Mouse (Mus musculus): ENCODE measurements around the gene Gm49395. TPM values are rescaled to one million over a fixed set of nuclear protein-coding genes. Genes with fewer than 3 reads are reported as not detected.

Gene Gm49395
- total and polyA plus RNA-seq, 3 experiments = 0.30 to 0.69 TPM; not detected in 1

GRCm38 (mm10) chr13:115002155-115002554 lies 99.6 kb downstream of the Gm49395 start:
- no peaks in the 10 kb centered on the region for H3K9me3 ChIP-seq (replicated peaks; ENCODE audit: low read length)
- H3K4me1 ChIP-seq (ENCODE audit: control insufficient read depth in 1 of 2, insufficient read depth in 2 of 2) = peaks cover 3 to 31% of the 10 kb centered on the region in 2 experiments; a peak in 3 of 4 replicates
- no peak overlapping the region for H3K9ac ChIP-seq (ENCODE audit: insufficient read depth, low read depth)
- TF ChIP-seq MXI1 (IDR thresholded peaks at IDR 0.05; ENCODE audit: low read depth, low read length) (no peak), NELFE (IDR thresholded peaks at IDR 0.05; ENCODE audit: low read depth, low read length) (no peak), CHD2 (IDR thresholded peaks at IDR 0.05; ENCODE audit: low read length) (no peak), ZMIZ1 (IDR thresholded peaks at IDR 0.05; ENCODE audit: low read depth, low read length) (no peak), GABPA (IDR thresholded peaks at IDR 0.05; ENCODE audit: insufficient replicate concordance, low read depth, low read length) (no peak), ZKSCAN1 (IDR thresholded peaks at IDR 0.05; ENCODE audit: borderline replicate concordance, low read depth, low read length) (no peak), USF1 (IDR thresholded peaks at IDR 0.05; ENCODE audit: low read depth, low read length) (no peak), TCF12 (IDR thresholded peaks at IDR 0.05; ENCODE audit: low read depth, low read length) (no peak), MAZ (IDR thresholded peaks at IDR 0.05; ENCODE audit: low read depth, low read length) (no peak), ETS1 (conservative IDR thresholded peaks at IDR 0.05; ENCODE audit: low read depth, low read length) (no peak)
- H3K36me3 ChIP-seq (replicated peaks in 1 of 2; ENCODE audit: control insufficient read depth in 1 of 2, insufficient read depth in 1 of 2, low read length in 1 of 2) = no peaks in the 10 kb centered on the region
- in situ Hi-C loops (cut with MboI; ENCODE audit: low pct_ligation_motif_present, low pct_unique_long_range_greater_than_20kb, low sequenced_read_pairs) = no loop called here
- no peaks in the 10 kb centered on the region for H3K79me2 ChIP-seq (replicated peaks; ENCODE audit: control insufficient read depth, extremely low read depth, insufficient read depth, poor library complexity, severe bottlenecking)
- dilution Hi-C loops (cut with MboI; ENCODE audit: extremely low pct_ligation_motif_present, extremely low pct_unique_long_range_greater_than_20kb, low sequenced_read_pairs) = no loop called here
- H3K4me2 ChIP-seq (ENCODE audit: insufficient read depth, low read depth, poor library complexity, severe bottlenecking) = no peak overlapping the region
- no peak overlapping the region for H3K4me3 ChIP-seq (replicated peaks in 1 of 3; ENCODE audit: low read depth in 2 of 3, low read length in 2 of 3, poor library complexity in 1 of 3)
- H3K27me3 ChIP-seq (replicated peaks) = no peaks in the 10 kb centered on the region
- DNase-seq (ENCODE audit: extremely low read depth) = no peak
- H3K27ac ChIP-seq (ENCODE audit: insufficient read depth, low read depth) = no peak overlapping the region

- in situ Hi-C loops (cut with MboI; ENCODE audit: low pct_ligation_motif_present, low pct_unique_long_range_greater_than_20kb, low sequenced_read_pairs) (loop anchor here (25.0 kb wide), 1 partner anchor 163 kb away; no protein-coding TSS in a partner anchor), dilution Hi-C loops (cut with MboI; ENCODE audit: extremely low pct_ligation_motif_present, extremely low pct_unique_long_range_greater_than_20kb, low sequenced_read_pairs) (no loop called here)
- Histone ChIP-seq H3K9ac (ENCODE audit: insufficient read depth, low read depth) (no peak overlapping the region), H3K27me3 (replicated peaks) (no peaks in the 10 kb centered on the region), H3K36me3 (replicated peaks in 1 of 2; ENCODE audit: control insufficient read depth in 1 of 2, insufficient read depth in 1 of 2, low read length in 1 of 2) (no peaks in the 10 kb centered on the region), H3K4me3 (replicated peaks in 1 of 3; ENCODE audit: low read depth in 2 of 3, low read length in 2 of 3, poor library complexity in 1 of 3) (no peak overlapping the region), H3K4me1 (ENCODE audit: control insufficient read depth in 1 of 2, insufficient read depth in 2 of 2) (peaks cover 8 to 27% of the 10 kb centered on the region in 2 experiments), H3K4me2 (ENCODE audit: insufficient read depth, low read depth, poor library complexity, severe bottlenecking) (peak overlapping the region; percentile 50), H3K9me3 (replicated peaks; ENCODE audit: low read length) (no peaks in the 10 kb centered on the region), H3K79me2 (replicated peaks; ENCODE audit: control insufficient read depth, extremely low read depth, insufficient read depth, poor library complexity, severe bottlenecking) (no peaks in the 10 kb centered on the region), H3K27ac (ENCODE audit: insufficient read depth, low read depth) (no peak overlapping the region)
- peak; percentile 76 for DNase-seq (ENCODE audit: extremely low read depth)
- TF ChIP-seq ETS1 (conservative IDR thresholded peaks at IDR 0.05; ENCODE audit: low read depth, low read length) (peak; percentile 40; the same call in 1 of the 2 replicates), EP300 (IDR thresholded peaks at IDR 0.05; ENCODE audit: low read length) (peak; percentile 80), GABPA (IDR thresholded peaks at IDR 0.05; ENCODE audit: insufficient replicate concordance, low read depth, low read length) (no peak), IRF4 (IDR thresholded peaks at IDR 0.05; ENCODE audit: low read depth, low read length) (peak; percentile 85), ZC3H11A (IDR thresholded peaks at IDR 0.05; ENCODE audit: low read depth, low read length) (no peak), MAFK (IDR thresholded peaks at IDR 0.05; ENCODE audit: insufficient replicate concordance, low read length) (0 out of 2 replicates have a peak, but pooled peaks have one; percentile 59), RCOR1 (conservative IDR thresholded peaks at IDR 0.05; ENCODE audit: low read depth, low read length) (no peak), SMC3 (IDR thresholded peaks at IDR 0.05; ENCODE audit: low read depth, low read length) (0 out of 2 replicates have a peak, but pooled peaks have one; percentile 3), ZNF384 (IDR thresholded peaks at IDR 0.05; ENCODE audit: low read depth, low read length) (peak; percentile 10; the same call in 1 of the 2 replicates), JUND (conservative IDR thresholded peaks at IDR 0.05; ENCODE audit: low read depth, low read length) (0 out of 2 replicates have a peak, but pooled peaks have one; percentile 11), PAX5 (IDR thresholded peaks at IDR 0.05; ENCODE audit: low read length) (no peak), BHLHE40 (IDR thresholded peaks at IDR 0.05; ENCODE audit: low read depth, low read length) (peak; percentile 29; the same call in 1 of the 2 replicates), MAX (IDR thresholded peaks at IDR 0.05; ENCODE audit: low read length) (peak; percentile 55; the same call in 1 of the 2 replicates), UBTF (IDR thresholded peaks at IDR 0.05; ENCODE audit: low read depth, low read length) (no peak), MEF2A (IDR thresholded peaks at IDR 0.05; ENCODE audit: borderline replicate concordance, low read depth, low read length) (peak; percentile 84)
Observed at GRCm38 (mm10) chr13:114999582-114999981, 102.1 kb downstream of the Gm49395 start.
